Mouse (Mus musculus) splenic B cell, adult 2 months (primary cell): ENCODE data around the gene Arih2.

ENCODE experiments used
- DNase-seq: peaks from one replicate; pipeline ENCODE4 v3.0.0-alpha.2; 2011; ENCODE audit warnings: low read depth, low spot score
- H3K27me3 ChIP-seq: 2 replicates; pipeline ENCODE4 v1.6.1; 2012; ENCODE audit warnings: mild to moderate bottlenecking, low read length, moderate library complexity, mixed read lengths; ENCODE audit not compliant: control insufficient read depth, poor library complexity, insufficient read depth, severe bottlenecking
- H3K36me3 ChIP-seq: 2 replicates; pipeline ENCODE4 v1.6.1; 2012; ENCODE audit warnings: mild to moderate bottlenecking, low read length, moderate library complexity, mixed read lengths; ENCODE audit not compliant: control insufficient read depth, poor library complexity, insufficient read depth, severe bottlenecking

Arih2 gene

GRCm38 (mm10) chr9:108578545-108579343 is 70.4 kb downstream of the Arih2 start, which contains the start of gene Wdr6:
Gene Wdr6, minus strand, starts transcription at chr9:108578739.
- peak; percentile 95 for DNase-seq
- H3K27me3 ChIP-seq = no peaks in the 10 kb centered on the region
- H3K36me3 ChIP-seq = peaks cover 2% of the 10 kb centered on the region

- Histone ChIP-seq H3K27me3 (no peaks in the 10 kb centered on the region), H3K36me3 (peaks cover 3% of the 10 kb centered on the region)
- peak; percentile 45 for DNase-seq
These were observed 71.1 kb downstream of the Arih2 start for GRCm38 (mm10) chr9:108577934-108578544.

- Histone ChIP-seq H3K27me3 (no peaks in the 10 kb centered on the region), H3K36me3 (peaks cover 7% of the 10 kb centered on the region)
- DNase-seq = no peak
These were observed 72.2 kb downstream of the Arih2 start for GRCm38 (mm10) chr9:108577025-108577424.

- DNase-seq = no peak
- peaks cover 7% of the 10 kb centered on the region for H3K36me3 ChIP-seq
These were observed 73.6 kb downstream of the Arih2 start for GRCm38 (mm10) chr9:108575321-108576297.

GRCm38 (mm10) chr9:108574921-108575320 is 74.3 kb downstream of the Arih2 start:
- Histone ChIP-seq H3K36me3 (peaks cover 7% of the 10 kb centered on the region), H3K27me3 (no peaks in the 10 kb centered on the region)
- DNase-seq = no peak

More at GRCm38 (mm10) chr9:108575321-108576297, 73.6 kb downstream of the Arih2 start:
- H3K27me3 ChIP-seq = no peaks in the 10 kb centered on the region

GRCm38 (mm10) chr9:108573774-108574690 is 75.2 kb downstream of the Arih2 start:
- DNase-seq = peak; percentile 76
- Histone ChIP-seq H3K27me3 (no peaks in the 10 kb centered on the region), H3K36me3 (peaks cover 7% of the 10 kb centered on the region)

GRCm38 (mm10) chr9:108572321-108572720 is 76.9 kb downstream of the Arih2 start:
- no peak for DNase-seq
- Histone ChIP-seq H3K36me3 (peaks cover 7% of the 10 kb centered on the region), H3K27me3 (no peaks in the 10 kb centered on the region)

GRCm38 (mm10) chr9:108571401-108571973 is 77.7 kb downstream of the Arih2 start:
- no peaks in the 10 kb centered on the region for H3K27me3 ChIP-seq
- DNase-seq = no peak
- peaks cover 7% of the 10 kb centered on the region for H3K36me3 ChIP-seq

- DNase-seq = peak; percentile 89
- Histone ChIP-seq H3K27me3 (no peaks in the 10 kb centered on the region), H3K36me3 (peaks cover 7% of the 10 kb centered on the region)
These were observed 78.8 kb downstream of the Arih2 start for GRCm38 (mm10) chr9:108570207-108570896.

GRCm38 (mm10) chr9:108569381-108570206 is 79.6 kb downstream of the Arih2 start, which contains the start of gene Dalrd3:
Gene Dalrd3, plus strand, starts transcription at chr9:108569886.
- H3K36me3 ChIP-seq = peaks cover 7% of the 10 kb centered on the region
- DNase-seq = peak; percentile 92
- H3K27me3 ChIP-seq = no peaks in the 10 kb centered on the region

- H3K36me3 ChIP-seq = peaks cover 9% of the 10 kb centered on the region
- peak; percentile 31 for DNase-seq
- H3K27me3 ChIP-seq = no peaks in the 10 kb centered on the region
These were observed 80.7 kb downstream of the Arih2 start for GRCm38 (mm10) chr9:108568511-108568921.

- peak; percentile 37 for DNase-seq
- Histone ChIP-seq H3K27me3 (no peaks in the 10 kb centered on the region), H3K36me3 (peaks cover 9% of the 10 kb centered on the region)
These were observed 81.2 kb downstream of the Arih2 start for GRCm38 (mm10) chr9:108567931-108568419.
